Mouse (Mus musculus): ENCODE data around the gene Olfr555.
"Not testable (repeated sequence)": the region's sequence is repeated elsewhere in the genome, so short reads cannot be mapped to it uniquely, and the experiment has no call there.

Olfr555 gene

GRCm38 (mm10) chr7:102658523-102658922, at the start of gene Olfr555:
Olfr555 (plus strand) TSS chr7:102658823.
- DNase-seq = no peak

- no peak for DNase-seq
Observed at GRCm38 (mm10) chr7:102618118-102618517, 40.5 kb upstream of the Olfr555 start, which contains the start of gene Olfr553. Olfr553 (minus strand) TSS chr7:102618218.

DNA sequence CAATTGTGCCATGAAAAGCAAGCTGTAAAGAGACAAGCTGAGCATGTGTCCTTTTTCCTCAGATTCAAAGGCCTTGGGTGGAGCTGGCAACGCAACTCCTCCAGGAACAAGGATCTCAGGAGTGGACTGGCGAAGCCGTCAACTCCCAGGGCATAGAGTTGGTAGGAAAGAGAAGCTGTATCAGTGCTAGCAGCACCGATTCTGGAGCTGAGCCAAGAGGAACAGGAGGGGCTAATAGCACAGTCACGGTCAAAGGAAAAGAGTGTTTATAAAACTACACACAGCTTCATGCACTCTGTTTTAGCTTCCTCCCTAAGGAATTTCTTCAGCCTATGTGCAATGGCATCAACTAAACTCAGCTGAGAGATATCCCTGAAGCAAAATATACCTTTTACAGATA, 39.0 kb upstream of the Olfr555 start:
- DNase-seq = no peak

- DNase-seq = not testable (repeated sequence)
Observed at GRCm38 (mm10) chr7:102620368-102620767, 38.3 kb upstream of the Olfr555 start.

DNA sequence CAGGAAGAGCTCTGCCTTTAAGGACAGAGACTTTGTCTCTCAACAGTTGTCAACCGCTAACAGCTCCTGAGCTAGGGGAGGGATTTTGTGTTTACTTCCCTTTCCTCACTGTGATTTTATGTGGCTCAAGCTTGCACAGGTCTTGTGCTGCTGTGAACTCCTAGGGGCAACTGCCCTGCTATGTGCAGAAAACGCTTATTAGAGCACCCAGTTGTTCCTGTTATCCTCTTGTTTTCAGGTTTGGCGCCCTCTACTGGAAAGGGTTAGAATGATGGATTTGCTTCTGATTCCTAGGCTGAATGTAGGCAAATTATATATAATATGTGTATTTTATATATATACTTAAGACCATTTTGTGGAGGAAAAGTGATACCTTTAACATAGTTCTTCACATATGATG, 22.0 kb upstream of the Olfr555 start:
- DNase-seq = peak in 1 of 2 experiments; percentile 23

DNA sequence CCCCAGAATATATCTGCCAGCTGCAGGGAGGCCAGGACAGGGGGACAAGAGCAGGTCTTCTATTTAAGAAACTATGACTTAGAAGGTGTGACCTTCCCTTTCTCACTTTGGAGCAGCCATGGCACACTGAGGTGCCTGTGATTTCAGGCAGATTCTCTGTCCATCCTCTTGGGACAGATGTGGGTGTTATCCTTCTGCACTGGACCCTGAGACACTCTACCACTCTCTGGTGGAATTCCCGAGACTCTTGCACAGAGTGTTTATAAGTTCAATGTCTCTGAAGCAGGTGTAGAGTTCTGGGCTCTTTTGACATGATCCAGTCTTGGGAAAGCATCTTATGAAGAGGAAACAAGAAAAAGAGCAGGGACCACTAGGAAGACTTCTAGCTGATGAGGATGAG, 20.5 kb upstream of the Olfr555 start, which contains the start of gene Olfr554:
TSS of gene Olfr554 (plus strand) at position 301 of the 400 bp plus-strand sequence.
- DNase-seq = no peak

- not testable (repeated sequence) for DNase-seq
Observed at GRCm38 (mm10) chr7:102644945-102645344, 13.7 kb upstream of the Olfr555 start.

DNA sequence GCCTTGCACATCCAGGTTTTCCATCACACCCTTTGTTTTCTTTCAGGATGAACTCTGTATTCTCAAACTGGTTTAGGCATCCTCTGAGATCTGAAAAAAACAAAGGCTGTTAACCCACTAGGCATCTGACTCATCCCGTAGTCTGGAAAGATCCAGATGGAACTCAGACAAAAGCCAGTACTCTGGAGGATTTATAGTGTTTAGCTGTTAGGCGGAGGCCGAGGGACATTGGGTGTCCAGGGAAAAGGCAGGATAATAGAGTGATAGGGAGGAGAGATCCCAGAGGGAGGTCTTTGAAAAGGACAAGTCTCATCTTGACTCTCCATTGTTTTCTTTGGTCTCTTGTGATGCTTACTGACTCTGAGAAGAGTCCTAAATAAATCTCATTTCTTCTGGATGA, 6.0 kb downstream of the Olfr555 start, which contains the start of gene Olfr556:
TSS of gene Olfr556 (plus strand) at position 301 of the 400 bp plus-strand sequence.
- no peak for DNase-seq

DNA sequence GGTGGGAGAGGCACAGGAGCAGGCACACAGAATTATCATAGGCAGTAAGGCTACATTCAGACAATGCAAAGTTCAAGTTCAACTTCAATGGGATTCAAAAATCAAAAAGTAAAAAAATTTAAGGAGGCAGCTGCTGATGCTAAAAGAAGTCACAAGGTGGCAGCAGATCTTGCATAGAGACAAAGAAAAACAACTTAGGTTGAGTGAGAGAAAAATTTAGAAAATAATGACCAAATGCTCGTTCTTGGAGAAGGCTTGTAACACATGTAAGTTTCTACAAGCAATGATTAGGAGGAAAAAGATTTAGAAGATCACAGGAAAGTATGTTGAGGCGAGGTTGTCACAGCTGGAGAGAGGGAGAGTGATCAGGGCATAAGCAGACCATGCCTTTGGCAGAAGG, 6.8 kb downstream of the Olfr555 start:
- DNase-seq = no peak

GRCm38 (mm10) chr7:102676225-102676624, 17.6 kb downstream of the Olfr555 start:
- no peak for DNase-seq

GRCm38 (mm10) chr7:102681916-102682315, 23.3 kb downstream of the Olfr555 start:
- DNase-seq = no peak

DNA sequence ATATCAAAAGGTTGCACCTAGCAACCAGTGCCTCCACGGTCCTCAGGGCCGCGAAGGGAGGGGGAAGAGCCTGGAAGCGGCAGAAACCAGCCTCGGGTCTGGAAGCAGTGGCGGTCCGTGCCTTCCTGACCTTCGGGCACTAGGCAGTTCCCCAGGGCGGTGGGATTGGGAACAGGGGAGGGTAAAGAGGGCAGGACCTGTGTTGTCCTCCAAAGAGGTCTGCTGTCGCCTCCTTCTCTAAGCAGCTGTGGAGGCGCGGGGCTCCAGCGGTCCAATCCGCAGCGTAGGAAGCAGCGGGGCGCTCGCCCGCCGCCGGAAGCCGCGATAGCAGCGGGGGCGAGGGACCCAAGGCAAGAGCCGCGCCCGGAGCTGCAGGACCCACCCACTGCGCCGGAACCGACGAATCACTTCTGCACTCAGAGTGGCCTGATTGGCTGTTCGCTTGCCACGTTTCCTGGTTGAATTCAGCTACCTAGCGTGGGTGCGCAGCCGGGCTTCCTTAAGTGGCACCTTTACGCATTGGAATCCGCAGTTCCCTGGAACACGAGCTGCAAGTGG, 28.4 kb downstream of the Olfr555 start, which contains the start of gene Trim68:
TSS of gene Trim68 (minus strand) at position 384 of the 558 bp plus-strand sequence.
- DNase-seq = peak; percentile 92 to 95

DNA sequence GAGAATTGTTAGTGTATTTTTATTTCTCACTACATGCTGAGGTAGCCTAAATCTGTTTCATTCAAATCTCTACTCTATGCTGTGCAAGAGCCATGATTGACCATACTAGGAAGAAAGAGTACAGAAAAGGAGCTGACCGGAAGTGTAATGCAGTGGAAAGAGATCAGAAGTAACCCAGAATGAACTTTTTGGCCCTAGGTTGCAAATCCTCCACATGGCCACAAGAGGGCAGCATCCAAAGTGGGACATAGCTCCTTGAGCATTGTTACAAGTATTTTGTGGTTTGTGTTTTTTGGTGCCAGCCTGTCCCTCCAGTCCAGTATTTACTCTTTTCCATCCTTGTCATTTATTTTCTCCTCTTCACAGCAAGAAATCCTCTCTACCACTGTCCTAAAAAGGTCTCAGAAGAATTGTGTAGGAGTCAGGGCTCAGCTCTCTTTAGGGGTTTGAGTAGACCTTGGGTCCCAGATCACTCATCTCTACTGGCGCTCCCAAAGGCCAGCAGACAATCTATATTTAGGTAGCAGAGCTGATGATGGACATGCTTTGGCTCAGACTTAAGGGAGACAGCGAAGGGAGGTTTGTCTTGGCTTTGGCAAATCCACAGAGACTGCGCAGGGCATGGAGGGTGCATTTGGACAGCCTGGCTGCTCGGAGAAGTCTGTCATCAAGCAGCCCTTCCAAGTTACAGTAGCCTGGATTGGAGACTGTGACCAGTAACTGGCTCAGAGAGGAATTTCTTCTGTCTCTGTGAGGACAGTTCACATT, 36.9 kb downstream of the Olfr555 start, which contains the start of gene Olfr557:
TSS of gene Olfr557 (plus strand) at position 553 of the 768 bp plus-strand sequence.
- DNase-seq = peak; percentile 11 to 15

DNA sequence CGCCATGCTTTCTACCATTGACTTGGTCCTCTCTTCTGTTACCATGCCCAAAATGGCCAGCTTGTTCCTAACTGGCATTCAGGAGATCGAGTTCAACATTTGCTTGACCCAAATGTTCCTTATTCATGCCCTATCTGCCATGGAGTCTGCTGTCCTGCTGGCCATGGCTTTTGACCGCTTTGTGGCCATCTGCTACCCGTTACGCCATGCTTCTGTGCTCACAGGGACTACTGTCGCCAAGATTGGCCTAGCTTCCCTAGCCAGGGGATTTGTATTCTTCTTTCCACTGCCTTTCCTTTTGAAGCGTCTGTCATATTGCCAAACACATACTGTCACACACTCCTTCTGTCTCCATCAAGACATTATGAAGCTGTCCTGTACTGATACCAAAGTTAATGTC, 39.8 kb downstream of the Olfr555 start:
- DNase-seq = no peak

GRCm38 (mm10) chr7:102701915-102702314, 43.3 kb downstream of the Olfr555 start, which contains the start of gene Olfr558:
Olfr558 (plus strand) TSS chr7:102702215.
- DNase-seq = no peak
